Mouse (Mus musculus): Measurements from ENCODE around the gene Arhgap23. TPM values are rescaled to one million over a fixed set of nuclear protein-coding genes. Genes with fewer than 3 reads are reported as not detected.

Arhgap23 gene
- polyA plus RNA-seq, 1 experiment from 2014 or later, result 14.4 TPM

DNA sequence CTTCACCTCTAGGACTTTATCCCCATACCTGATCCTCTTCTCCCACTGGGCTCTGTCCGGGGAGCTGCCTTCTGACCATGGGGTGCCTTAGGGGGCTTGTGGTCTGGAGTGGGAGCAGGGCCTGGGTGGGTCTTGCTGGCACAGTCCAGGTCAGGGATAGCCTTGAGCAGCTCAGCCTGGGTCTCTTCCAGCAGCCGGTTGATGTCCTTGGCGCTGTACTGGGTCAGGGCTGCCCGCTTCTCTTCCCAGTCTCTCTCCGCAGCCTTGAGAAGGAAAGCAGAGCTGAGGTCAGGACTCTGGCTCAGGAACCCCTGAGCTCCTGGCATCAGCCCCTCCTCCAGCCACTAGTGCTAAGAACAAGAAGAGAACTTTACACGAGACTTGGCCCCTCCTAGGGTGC lies 110.0 kb downstream of the Arhgap23 start:
- H3K79me2 ChIP-seq (ENCODE audit: inconsistent target), result no peaks in the 10 kb centered on the region
- no peak overlapping the region for H3K27ac ChIP-seq
- 94% methylated on average over 6 of the region's 6 CpGs for WGBS (ENCODE audit: missing documents)
- no peak overlapping the region for H3K4me3 ChIP-seq (ENCODE audit: inconsistent target)
- no peaks in the 10 kb centered on the region for H3K36me3 ChIP-seq (ENCODE audit: inconsistent target)

- no peaks in the 10 kb centered on the region for H3K79me2 ChIP-seq (ENCODE audit: inconsistent target)
- H3K27ac ChIP-seq, result no peak overlapping the region
- H3K36me3 ChIP-seq (ENCODE audit: inconsistent target), result no peaks in the 10 kb centered on the region
- 87% methylated on average over 18 of the region's 18 CpGs for WGBS (ENCODE audit: missing documents)
- H3K4me3 ChIP-seq (ENCODE audit: inconsistent target), result no peak overlapping the region
Observed at GRCm38 (mm10) chr11:97528282-97528808, 113.0 kb downstream of the Arhgap23 start.

- Histone ChIP-seq H3K27ac (no peak overlapping the region), H3K4me3 (ENCODE audit: inconsistent target) (no peak overlapping the region), H3K79me2 (ENCODE audit: inconsistent target) (no peaks in the 10 kb centered on the region), H3K36me3 (ENCODE audit: inconsistent target) (no peaks in the 10 kb centered on the region)
- WGBS (ENCODE audit: missing documents), result 60% methylated on average over 6 of the region's 6 CpGs
Observed at GRCm38 (mm10) chr11:97530069-97530468, 114.7 kb downstream of the Arhgap23 start.

DNA sequence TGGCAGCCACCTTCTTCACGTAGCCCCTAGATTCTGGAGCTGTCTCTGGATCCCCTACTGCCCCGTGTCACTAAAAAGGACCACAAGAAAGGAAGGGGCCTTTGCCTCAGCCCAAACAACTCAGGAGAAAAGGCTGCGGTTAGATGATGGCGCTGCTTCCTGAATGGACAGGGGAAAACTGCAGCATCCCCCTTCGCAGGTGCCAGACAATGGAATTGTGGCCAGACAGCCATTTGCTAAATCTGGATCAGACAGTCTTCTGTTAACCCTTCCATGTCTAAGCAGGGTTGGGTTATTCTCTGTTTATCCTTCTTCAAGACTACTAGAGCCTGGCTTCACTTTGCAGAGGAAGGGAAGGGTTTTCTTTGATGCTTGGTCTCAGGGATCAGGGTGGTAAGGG lies 115.6 kb downstream of the Arhgap23 start:
- H3K79me2 ChIP-seq (ENCODE audit: inconsistent target), result no peaks in the 10 kb centered on the region
- no peaks in the 10 kb centered on the region for H3K36me3 ChIP-seq (ENCODE audit: inconsistent target)
- no peak overlapping the region for H3K4me3 ChIP-seq (ENCODE audit: inconsistent target)
- WGBS (ENCODE audit: missing documents), result 56% methylated on average over 5 of the region's 5 CpGs
- H3K27ac ChIP-seq, result no peak overlapping the region

GRCm38 (mm10) chr11:97531381-97532260 lies 116.3 kb downstream of the Arhgap23 start:
- Histone ChIP-seq H3K79me2 (ENCODE audit: inconsistent target) (no peaks in the 10 kb centered on the region), H3K27ac (no peak overlapping the region), H3K36me3 (ENCODE audit: inconsistent target) (no peaks in the 10 kb centered on the region), H3K4me3 (ENCODE audit: inconsistent target) (no peak overlapping the region)
- 8% methylated on average over 46 of the region's 46 CpGs for WGBS (ENCODE audit: missing documents)

GRCm38 (mm10) chr11:97532354-97532753 lies 117.0 kb downstream of the Arhgap23 start:
- WGBS (ENCODE audit: missing documents), result 12% methylated on average over 8 of the region's 8 CpGs
- Histone ChIP-seq H3K27ac (no peak overlapping the region), H3K79me2 (ENCODE audit: inconsistent target) (no peaks in the 10 kb centered on the region), H3K36me3 (ENCODE audit: inconsistent target) (no peaks in the 10 kb centered on the region), H3K4me3 (ENCODE audit: inconsistent target) (no peak overlapping the region)

- Histone ChIP-seq H3K4me3 (ENCODE audit: inconsistent target) (no peak overlapping the region), H3K36me3 (ENCODE audit: inconsistent target) (no peaks in the 10 kb centered on the region), H3K79me2 (ENCODE audit: inconsistent target) (no peaks in the 10 kb centered on the region), H3K27ac (no peak overlapping the region)
- WGBS (ENCODE audit: missing documents), result 8% methylated on average over 20 of the region's 20 CpGs
Observed at GRCm38 (mm10) chr11:97532950-97533582, 117.7 kb downstream of the Arhgap23 start.

- Histone ChIP-seq H3K36me3 (ENCODE audit: inconsistent target) (no peaks in the 10 kb centered on the region), H3K27ac (no peak overlapping the region), H3K79me2 (ENCODE audit: inconsistent target) (no peaks in the 10 kb centered on the region), H3K4me3 (ENCODE audit: inconsistent target) (no peak overlapping the region)
- WGBS (ENCODE audit: missing documents), result 18% methylated on average over 7 of the region's 7 CpGs
Observed at GRCm38 (mm10) chr11:97533653-97534052, 118.3 kb downstream of the Arhgap23 start.

GRCm38 (mm10) chr11:97534442-97535307 lies 119.3 kb downstream of the Arhgap23 start:
- Histone ChIP-seq H3K79me2 (ENCODE audit: inconsistent target) (no peaks in the 10 kb centered on the region), H3K27ac (no peak overlapping the region), H3K36me3 (ENCODE audit: inconsistent target) (no peaks in the 10 kb centered on the region), H3K4me3 (ENCODE audit: inconsistent target) (no peak overlapping the region)
- 2% methylated on average over 94 of the region's 95 CpGs for WGBS (ENCODE audit: missing documents)

GRCm38 (mm10) chr11:97535308-97535630 lies 119.9 kb downstream of the Arhgap23 start:
- WGBS (ENCODE audit: missing documents), result 27% methylated on average over 5 of the region's 5 CpGs
- Histone ChIP-seq H3K79me2 (ENCODE audit: inconsistent target) (no peaks in the 10 kb centered on the region), H3K27ac (no peak overlapping the region), H3K4me3 (ENCODE audit: inconsistent target) (no peak overlapping the region), H3K36me3 (ENCODE audit: inconsistent target) (no peaks in the 10 kb centered on the region)

DNA sequence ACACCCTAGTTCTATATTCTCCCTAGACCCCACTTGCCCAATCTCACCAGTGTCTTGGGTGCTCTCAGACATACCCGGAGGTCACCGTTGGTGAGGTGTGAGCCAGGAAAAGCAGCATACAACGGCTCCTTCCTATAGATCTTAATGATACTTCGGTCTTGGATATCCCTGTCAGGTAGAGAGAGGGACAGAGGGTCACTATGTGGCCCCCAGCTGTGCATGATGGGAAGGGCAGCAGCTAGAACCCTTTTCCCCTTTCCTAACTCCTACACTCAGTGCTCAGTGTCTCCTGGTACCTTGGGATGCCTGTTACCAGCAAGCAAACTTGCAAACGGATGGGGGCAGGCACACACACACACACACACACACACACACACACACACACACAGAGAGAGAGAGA lies 120.3 kb downstream of the Arhgap23 start:
- WGBS (ENCODE audit: missing documents), result 55% methylated on average over 4 of the region's 5 CpGs
- Histone ChIP-seq H3K27ac (no peak overlapping the region), H3K79me2 (ENCODE audit: inconsistent target) (no peaks in the 10 kb centered on the region), H3K4me3 (ENCODE audit: inconsistent target) (no peak overlapping the region), H3K36me3 (ENCODE audit: inconsistent target) (no peaks in the 10 kb centered on the region)

- Histone ChIP-seq H3K79me2 (ENCODE audit: inconsistent target) (no peaks in the 10 kb centered on the region), H3K27ac (no peak overlapping the region), H3K4me3 (ENCODE audit: inconsistent target) (no peak overlapping the region), H3K36me3 (ENCODE audit: inconsistent target) (no peaks in the 10 kb centered on the region)
- 13% methylated on average over 35 of the region's 35 CpGs for WGBS (ENCODE audit: missing documents)
Observed at GRCm38 (mm10) chr11:97536083-97536747, 120.9 kb downstream of the Arhgap23 start.

DNA sequence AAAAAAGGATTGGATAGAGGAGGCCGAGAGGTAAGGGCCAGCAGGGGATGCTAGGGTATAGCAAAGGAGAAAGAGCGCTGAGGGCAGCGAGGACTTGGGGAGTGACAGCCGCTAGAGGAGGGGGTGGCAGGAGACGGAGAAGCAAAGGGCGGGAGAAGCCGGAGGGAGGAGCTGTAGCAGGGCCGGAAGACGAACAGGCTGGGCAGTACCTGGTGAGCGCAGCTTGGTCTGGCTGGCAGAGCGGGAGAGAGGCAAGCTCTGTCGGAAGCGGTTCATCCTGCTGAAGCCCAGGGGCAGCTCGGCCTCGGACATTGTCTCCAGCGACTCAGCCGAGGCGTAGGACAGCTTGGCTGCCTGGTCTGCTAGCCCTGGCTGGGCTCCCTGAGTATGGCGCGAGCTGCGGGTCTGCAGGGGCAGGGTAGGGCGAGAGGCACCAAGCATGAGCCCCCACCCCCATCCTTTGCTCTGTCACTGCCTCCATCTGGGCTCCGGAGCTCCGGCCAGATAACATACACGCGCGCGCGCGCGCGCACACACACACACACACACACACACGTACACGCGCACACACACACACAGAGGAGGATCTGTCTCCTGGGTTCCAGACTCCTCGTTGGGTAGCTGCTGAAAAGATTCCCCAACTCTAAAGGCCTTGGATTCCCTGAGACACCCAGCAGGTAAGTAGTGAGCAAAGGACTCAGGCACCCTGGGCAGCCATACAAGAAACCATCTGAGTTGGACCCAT lies 121.7 kb downstream of the Arhgap23 start:
- 6% methylated on average over 36 of the region's 36 CpGs for WGBS (ENCODE audit: missing documents)
- no peak overlapping the region for H3K4me3 ChIP-seq (ENCODE audit: inconsistent target)
- H3K79me2 ChIP-seq (ENCODE audit: inconsistent target), result no peaks in the 10 kb centered on the region
- H3K36me3 ChIP-seq (ENCODE audit: inconsistent target), result no peaks in the 10 kb centered on the region
- no peak overlapping the region for H3K27ac ChIP-seq
